Mouse (Mus musculus): Measurements from ENCODE around the gene Txndc5.

DNA sequence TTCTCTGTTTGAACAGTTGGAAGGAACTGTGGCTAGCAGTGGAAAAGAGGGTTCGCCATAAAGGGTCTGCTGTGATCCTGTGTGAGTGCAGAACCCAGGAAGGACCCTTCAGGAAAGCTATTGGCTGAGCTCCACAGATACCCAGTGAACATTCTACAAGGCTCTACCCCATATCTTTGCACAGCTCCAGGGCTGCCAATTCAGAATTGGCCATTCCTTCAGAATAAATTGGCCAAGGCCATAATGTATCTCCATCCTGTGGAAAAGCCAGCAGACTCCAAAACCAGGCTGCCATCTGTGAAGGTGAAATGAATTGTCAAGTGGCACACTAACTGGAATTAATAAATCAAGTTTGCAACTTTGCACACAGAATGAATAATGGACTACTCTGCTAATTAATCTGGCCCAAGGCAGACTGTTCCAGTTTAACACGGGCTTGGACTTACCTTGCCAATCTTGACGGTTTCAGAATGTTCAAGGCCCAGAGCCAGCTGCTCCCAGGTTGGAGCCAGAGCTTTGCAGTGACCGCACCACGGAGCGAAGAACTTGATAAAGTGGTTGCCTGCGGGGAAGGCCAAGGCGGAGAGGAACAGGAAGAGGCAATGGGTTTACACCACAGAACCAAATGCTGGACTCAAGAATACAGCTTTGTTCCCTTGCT is 18.8 kb downstream of the Txndc5 start:
- no peak for TF ChIP-seq FLI1 (IDR thresholded peaks at IDR 0.05; ENCODE audit: low read length)
- TF ChIP-seq GATA1 (IDR thresholded peaks at IDR 0.05; ENCODE audit: borderline replicate concordance, low read length): no peak

All from megakaryocyte, embryonic 14.5 days (primary cell).